Mouse (Mus musculus): ENCODE results near the gene Abcb1a.
"Not testable (repeated sequence)": the region's sequence is repeated elsewhere in the genome, so short reads cannot be mapped to it uniquely, and the experiment has no call there.

Gene Abcb1a

GRCm38 (mm10) chr5:8732639-8733038 is 72.8 kb downstream of the Abcb1a start:
- DNase-seq, result no peak

- not testable (repeated sequence) for DNase-seq
Measured at GRCm38 (mm10) chr5:8733307-8733706, 73.4 kb downstream of the Abcb1a start.

GRCm38 (mm10) chr5:8736389-8736788 is 76.5 kb downstream of the Abcb1a start:
- no peak for DNase-seq

GRCm38 (mm10) chr5:8737062-8737461 is 77.2 kb downstream of the Abcb1a start:
- no peak for DNase-seq

GRCm38 (mm10) chr5:8747244-8747643 is 87.4 kb downstream of the Abcb1a start:
- not testable (repeated sequence) for DNase-seq

GRCm38 (mm10) chr5:8772866-8773265 is 113.0 kb downstream of the Abcb1a start:
- DNase-seq, result no peak

GRCm38 (mm10) chr5:8778311-8778710 is 118.4 kb downstream of the Abcb1a start:
- no peak for DNase-seq

- no peak for DNase-seq
Measured at GRCm38 (mm10) chr5:8778751-8779150, 118.9 kb downstream of the Abcb1a start.

- DNase-seq, result no peak
Measured at GRCm38 (mm10) chr5:8792281-8792680, 132.4 kb downstream of the Abcb1a start.

Measured in liver (tissue).